Mouse (Mus musculus): ENCODE measurements around the gene Epb41l4b. TPM values are rescaled to one million over a fixed set of nuclear protein-coding genes. Genes with fewer than 3 reads are reported as not detected.

The Epb41l4b gene
- polyA plus RNA-seq, 1 experiment, result 1.1 TPM

DNA sequence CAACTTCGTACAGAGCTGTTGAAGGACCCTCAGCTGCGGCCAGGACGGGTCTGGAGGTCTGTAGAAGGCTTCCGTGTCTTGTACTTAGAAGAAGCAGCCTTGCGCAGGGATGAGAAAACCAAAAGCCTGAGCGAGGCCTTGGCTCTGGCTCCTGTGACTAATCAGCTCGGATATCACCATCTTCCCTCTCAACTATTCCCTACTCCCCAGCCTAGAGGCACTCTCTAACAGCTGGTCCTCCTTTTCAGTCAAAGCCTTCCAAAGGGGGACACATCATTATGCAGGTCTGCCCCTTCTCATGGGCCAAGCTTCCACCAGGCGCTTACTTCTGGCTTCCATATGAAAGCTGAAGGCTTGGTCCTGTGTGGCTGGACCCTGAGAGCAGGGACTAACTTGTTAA, 139.4 kb downstream of the Epb41l4b start:
- no peaks in the 10 kb centered on the region for H3K36me3 ChIP-seq (ENCODE audit: control insufficient read depth, insufficient read depth)
- no peaks in the 10 kb centered on the region for H3K79me2 ChIP-seq (ENCODE audit: control insufficient read depth, insufficient read depth)
- no peak for TF ChIP-seq CEBPB (IDR thresholded peaks at IDR 0.05; ENCODE audit: low read depth)
- TF ChIP-seq MYOG (IDR thresholded peaks at IDR 0.05; ENCODE audit: control insufficient read depth, extremely low read depth, insufficient read length), result no peak
- no peak for TF ChIP-seq MYOD1 (IDR thresholded peaks at IDR 0.05; ENCODE audit: control insufficient read depth, insufficient read length, low read depth)
- TF ChIP-seq FOSL1 (IDR thresholded peaks at IDR 0.05; ENCODE audit: insufficient read depth, low read length, poor library complexity, severe bottlenecking), result no peak
- TF ChIP-seq CTCF (IDR thresholded peaks at IDR 0.05; ENCODE audit: control insufficient read depth, insufficient read depth, insufficient read length), result no peak
- no peak for TF ChIP-seq USF1 (IDR thresholded peaks at IDR 0.05; ENCODE audit: low read depth)
- TF ChIP-seq MAX (IDR thresholded peaks at IDR 0.05), result no peak
- peaks cover 17% of the 10 kb centered on the region for H3K27me3 ChIP-seq (ENCODE audit: control insufficient read depth, insufficient read depth, insufficient read length)
- no peak overlapping the region for H3K4me3 ChIP-seq (ENCODE audit: insufficient read depth, poor library complexity, severe bottlenecking)
- no peaks in the 10 kb centered on the region for H3K79me3 ChIP-seq (ENCODE audit: low read depth)
- no peak overlapping the region for H3ac ChIP-seq (ENCODE audit: control insufficient read depth, insufficient read length, low read depth)

DNA sequence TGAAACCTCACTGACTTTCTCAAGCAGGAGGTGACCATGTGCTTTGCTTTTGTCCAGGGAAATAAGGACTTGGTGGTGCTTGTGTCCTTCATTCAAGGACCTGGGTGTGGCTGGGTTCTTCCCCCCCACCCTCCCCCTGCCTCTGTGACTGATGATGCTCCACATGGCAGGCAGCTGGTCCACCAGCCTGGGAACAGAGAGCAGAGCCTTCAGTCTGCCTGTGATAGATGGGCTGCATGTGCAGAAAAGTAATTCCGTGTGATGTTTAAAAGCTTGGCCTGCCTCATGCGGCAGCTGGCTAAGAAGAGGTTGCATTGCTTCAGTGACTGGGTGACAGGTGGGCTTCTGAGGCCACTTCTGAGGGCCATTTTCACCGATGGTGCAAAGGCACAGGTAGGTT, 140.5 kb downstream of the Epb41l4b start:
- no peak for TF ChIP-seq FOSL1 (IDR thresholded peaks at IDR 0.05; ENCODE audit: insufficient read depth, low read length, poor library complexity, severe bottlenecking)
- TF ChIP-seq CTCF (IDR thresholded peaks at IDR 0.05; ENCODE audit: control insufficient read depth, insufficient read depth, insufficient read length), result no peak
- no peak for TF ChIP-seq MYOD1 (IDR thresholded peaks at IDR 0.05; ENCODE audit: control insufficient read depth, insufficient read length, low read depth)
- no peak for TF ChIP-seq MAX (IDR thresholded peaks at IDR 0.05)
- TF ChIP-seq USF1 (IDR thresholded peaks at IDR 0.05; ENCODE audit: low read depth), result no peak
- no peak for TF ChIP-seq MYOG (IDR thresholded peaks at IDR 0.05; ENCODE audit: control insufficient read depth, extremely low read depth, insufficient read length)
- no peak for TF ChIP-seq CEBPB (IDR thresholded peaks at IDR 0.05; ENCODE audit: low read depth)
- Histone ChIP-seq H3K79me3 (ENCODE audit: low read depth) (no peaks in the 10 kb centered on the region), H3ac (ENCODE audit: control insufficient read depth, insufficient read length, low read depth) (no peak overlapping the region), H3K79me2 (ENCODE audit: control insufficient read depth, insufficient read depth) (no peaks in the 10 kb centered on the region), H3K36me3 (ENCODE audit: control insufficient read depth, insufficient read depth) (no peaks in the 10 kb centered on the region), H3K4me3 (ENCODE audit: insufficient read depth, poor library complexity, severe bottlenecking) (no peak overlapping the region), H3K27me3 (ENCODE audit: control insufficient read depth, insufficient read depth, insufficient read length) (peaks cover 8% of the 10 kb centered on the region)

GRCm38 (mm10) chr4:57001437-57001836, 141.8 kb downstream of the Epb41l4b start:
- no peak overlapping the region for H3ac ChIP-seq (ENCODE audit: control insufficient read depth, insufficient read length, low read depth)
- H3K4me3 ChIP-seq (ENCODE audit: insufficient read depth, poor library complexity, severe bottlenecking), result no peak overlapping the region
- TF ChIP-seq CEBPB (IDR thresholded peaks at IDR 0.05; ENCODE audit: low read depth) (no peak), MYOG (IDR thresholded peaks at IDR 0.05; ENCODE audit: control insufficient read depth, extremely low read depth, insufficient read length) (no peak), FOSL1 (IDR thresholded peaks at IDR 0.05; ENCODE audit: insufficient read depth, low read length, poor library complexity, severe bottlenecking) (no peak), USF1 (IDR thresholded peaks at IDR 0.05; ENCODE audit: low read depth) (no peak), CTCF (IDR thresholded peaks at IDR 0.05; ENCODE audit: control insufficient read depth, insufficient read depth, insufficient read length) (no peak), MYOD1 (IDR thresholded peaks at IDR 0.05; ENCODE audit: control insufficient read depth, insufficient read length, low read depth) (no peak), MAX (IDR thresholded peaks at IDR 0.05) (no peak)
- no peaks in the 10 kb centered on the region for H3K79me3 ChIP-seq (ENCODE audit: low read depth)
- no peaks in the 10 kb centered on the region for H3K36me3 ChIP-seq (ENCODE audit: control insufficient read depth, insufficient read depth)
- peaks cover 8% of the 10 kb centered on the region for H3K27me3 ChIP-seq (ENCODE audit: control insufficient read depth, insufficient read depth, insufficient read length)
- no peaks in the 10 kb centered on the region for H3K79me2 ChIP-seq (ENCODE audit: control insufficient read depth, insufficient read depth)

DNA sequence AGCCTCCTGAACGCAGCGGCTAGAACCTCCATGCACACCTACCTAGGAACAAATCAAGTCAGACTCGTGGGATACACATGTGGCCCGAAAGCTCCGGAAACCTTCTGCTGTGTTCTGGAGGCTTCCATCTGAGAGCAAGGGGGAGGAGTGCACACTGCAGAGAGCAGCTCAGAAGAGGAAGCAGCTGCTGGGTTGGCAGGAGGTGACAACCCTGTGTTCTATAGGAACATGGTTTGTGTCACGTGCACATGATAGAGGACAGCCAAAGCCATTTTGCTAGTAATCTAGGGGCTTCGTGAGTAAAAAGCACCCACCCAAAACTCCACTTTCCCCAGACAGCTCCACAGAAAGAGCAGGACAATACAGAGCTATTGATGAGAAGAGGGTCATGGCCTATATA, 149.9 kb downstream of the Epb41l4b start:
- Histone ChIP-seq H3ac (ENCODE audit: control insufficient read depth, insufficient read length, low read depth) (no peak overlapping the region), H3K27me3 (ENCODE audit: control insufficient read depth, insufficient read depth, insufficient read length) (peaks cover 34% of the 10 kb centered on the region), H3K79me2 (ENCODE audit: control insufficient read depth, insufficient read depth) (no peaks in the 10 kb centered on the region), H3K36me3 (ENCODE audit: control insufficient read depth, insufficient read depth) (no peaks in the 10 kb centered on the region), H3K4me3 (ENCODE audit: insufficient read depth, poor library complexity, severe bottlenecking) (no peak overlapping the region), H3K79me3 (ENCODE audit: low read depth) (no peaks in the 10 kb centered on the region)
- TF ChIP-seq CEBPB (IDR thresholded peaks at IDR 0.05; ENCODE audit: low read depth) (no peak), MYOD1 (IDR thresholded peaks at IDR 0.05; ENCODE audit: control insufficient read depth, insufficient read length, low read depth) (no peak), MAX (IDR thresholded peaks at IDR 0.05) (no peak), USF1 (IDR thresholded peaks at IDR 0.05; ENCODE audit: low read depth) (no peak), FOSL1 (IDR thresholded peaks at IDR 0.05; ENCODE audit: insufficient read depth, low read length, poor library complexity, severe bottlenecking) (no peak), MYOG (IDR thresholded peaks at IDR 0.05; ENCODE audit: control insufficient read depth, extremely low read depth, insufficient read length) (no peak), CTCF (IDR thresholded peaks at IDR 0.05; ENCODE audit: control insufficient read depth, insufficient read depth, insufficient read length) (no peak)

- Histone ChIP-seq H3K36me3 (ENCODE audit: control insufficient read depth, insufficient read depth) (no peaks in the 10 kb centered on the region), H3K79me2 (ENCODE audit: control insufficient read depth, insufficient read depth) (no peaks in the 10 kb centered on the region), H3K4me3 (ENCODE audit: insufficient read depth, poor library complexity, severe bottlenecking) (no peak overlapping the region), H3K79me3 (ENCODE audit: low read depth) (no peaks in the 10 kb centered on the region), H3ac (ENCODE audit: control insufficient read depth, insufficient read length, low read depth) (no peak overlapping the region), H3K27me3 (ENCODE audit: control insufficient read depth, insufficient read depth, insufficient read length) (peaks cover 37% of the 10 kb centered on the region)
- TF ChIP-seq MYOD1 (IDR thresholded peaks at IDR 0.05; ENCODE audit: control insufficient read depth, insufficient read length, low read depth) (no peak), USF1 (IDR thresholded peaks at IDR 0.05; ENCODE audit: low read depth) (no peak), MYOG (IDR thresholded peaks at IDR 0.05; ENCODE audit: control insufficient read depth, extremely low read depth, insufficient read length) (no peak), CEBPB (IDR thresholded peaks at IDR 0.05; ENCODE audit: low read depth) (no peak), CTCF (IDR thresholded peaks at IDR 0.05; ENCODE audit: control insufficient read depth, insufficient read depth, insufficient read length) (no peak), MAX (IDR thresholded peaks at IDR 0.05) (no peak), FOSL1 (IDR thresholded peaks at IDR 0.05; ENCODE audit: insufficient read depth, low read length, poor library complexity, severe bottlenecking) (no peak)
These were observed 151.3 kb downstream of the Epb41l4b start for GRCm38 (mm10) chr4:56991951-56992350.

DNA sequence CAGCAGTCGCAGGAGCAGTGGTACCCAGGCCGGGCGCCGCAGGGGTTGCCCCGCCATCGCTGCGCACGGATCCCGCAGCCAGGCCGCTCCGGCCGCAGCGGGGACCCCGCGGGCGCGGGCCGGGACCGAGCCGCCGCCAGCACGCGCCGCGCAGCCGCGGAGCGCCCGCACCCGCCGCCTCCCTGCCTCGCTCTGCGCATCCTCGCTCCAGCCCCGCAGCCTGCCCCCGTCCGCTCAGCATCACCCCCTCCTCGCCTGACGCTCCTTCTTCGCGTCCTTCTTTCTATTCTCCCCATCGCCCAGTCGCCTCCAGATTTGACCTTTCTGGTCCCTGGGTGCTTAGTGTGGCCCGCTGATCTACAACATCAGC, 153.0 kb downstream of the Epb41l4b start, which contains the start of gene Frrs1l:
Gene Frrs1l (minus strand): TSS at position 177 of the 370 bp plus-strand sequence.
- Histone ChIP-seq H3K4me3 (ENCODE audit: insufficient read depth, poor library complexity, severe bottlenecking) (no peak within 1 kb of the TSS), H3K79me3 (ENCODE audit: low read depth) (no peaks in the 10 kb centered on the region), H3K36me3 (ENCODE audit: control insufficient read depth, insufficient read depth) (no peaks in the 10 kb centered on the region), H3ac (ENCODE audit: control insufficient read depth, insufficient read length, low read depth) (no peak within 1 kb of the TSS), H3K27me3 (ENCODE audit: control insufficient read depth, insufficient read depth, insufficient read length) (peaks cover 43% of the 10 kb centered on the region), H3K79me2 (ENCODE audit: control insufficient read depth, insufficient read depth) (no peaks in the 10 kb centered on the region)
- no peak for TF ChIP-seq MYOG (IDR thresholded peaks at IDR 0.05; ENCODE audit: control insufficient read depth, extremely low read depth, insufficient read length)
- no peak for TF ChIP-seq CTCF (IDR thresholded peaks at IDR 0.05; ENCODE audit: control insufficient read depth, insufficient read depth, insufficient read length)
- TF ChIP-seq CEBPB (IDR thresholded peaks at IDR 0.05; ENCODE audit: low read depth), result no peak
- TF ChIP-seq USF1 (IDR thresholded peaks at IDR 0.05; ENCODE audit: low read depth), result no peak
- TF ChIP-seq MAX (IDR thresholded peaks at IDR 0.05), result no peak
- TF ChIP-seq MYOD1 (IDR thresholded peaks at IDR 0.05; ENCODE audit: control insufficient read depth, insufficient read length, low read depth), result no peak
- TF ChIP-seq FOSL1 (IDR thresholded peaks at IDR 0.05; ENCODE audit: insufficient read depth, low read length, poor library complexity, severe bottlenecking), result no peak
